Mouse (Mus musculus) B cell, adult (primary cell): Measurements from ENCODE around the gene Ranbp3l. TPM values are rescaled to one million over a fixed set of nuclear protein-coding genes. Genes with fewer than 3 reads are reported as not detected.

Experiments
- total RNA-seq: library from RNA; stranded (reverse); gene quantifications from 4 replicates; pipeline ENCODE4 v1.2.4, GENCODE M21; 2023; ENCODE audit not compliant: inconsistent age

Ranbp3l gene
- not detected in 4 replicates for total RNA-seq

DNA sequence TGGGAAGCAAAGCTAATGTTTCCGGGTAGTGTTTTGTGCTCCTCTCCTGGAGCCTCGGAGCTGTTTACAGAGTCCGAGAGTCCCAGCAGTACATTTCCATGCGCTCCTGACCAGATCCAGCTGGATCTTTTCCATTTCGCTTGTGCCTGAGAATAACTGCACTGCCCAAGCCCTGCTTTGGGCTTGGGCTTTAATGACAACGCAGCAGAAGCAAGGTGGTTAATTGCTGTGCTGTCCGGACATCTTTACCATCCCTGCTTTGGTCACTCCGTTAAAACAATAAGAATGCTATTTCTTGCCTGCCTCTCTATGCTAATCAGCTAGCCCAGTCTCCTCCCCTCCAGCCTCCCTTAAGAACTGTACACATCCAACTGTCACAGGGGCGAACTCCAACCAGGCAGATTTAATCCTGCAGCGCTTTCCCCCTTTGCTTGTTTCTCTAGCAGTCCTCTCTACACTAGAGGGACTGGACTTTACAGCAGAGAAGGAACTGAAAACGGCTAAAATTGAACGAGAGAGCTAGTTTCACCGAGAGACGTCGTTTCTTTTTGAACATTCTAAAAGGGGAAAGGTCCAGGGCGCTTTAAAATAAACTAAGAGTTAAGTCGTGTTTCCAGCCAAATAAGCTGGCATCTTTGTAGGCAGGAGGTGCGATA, at the start of gene Ranbp3l:
Ranbp3l (plus strand) TSS at position 377 of the 656 bp plus-strand sequence.

DNA sequence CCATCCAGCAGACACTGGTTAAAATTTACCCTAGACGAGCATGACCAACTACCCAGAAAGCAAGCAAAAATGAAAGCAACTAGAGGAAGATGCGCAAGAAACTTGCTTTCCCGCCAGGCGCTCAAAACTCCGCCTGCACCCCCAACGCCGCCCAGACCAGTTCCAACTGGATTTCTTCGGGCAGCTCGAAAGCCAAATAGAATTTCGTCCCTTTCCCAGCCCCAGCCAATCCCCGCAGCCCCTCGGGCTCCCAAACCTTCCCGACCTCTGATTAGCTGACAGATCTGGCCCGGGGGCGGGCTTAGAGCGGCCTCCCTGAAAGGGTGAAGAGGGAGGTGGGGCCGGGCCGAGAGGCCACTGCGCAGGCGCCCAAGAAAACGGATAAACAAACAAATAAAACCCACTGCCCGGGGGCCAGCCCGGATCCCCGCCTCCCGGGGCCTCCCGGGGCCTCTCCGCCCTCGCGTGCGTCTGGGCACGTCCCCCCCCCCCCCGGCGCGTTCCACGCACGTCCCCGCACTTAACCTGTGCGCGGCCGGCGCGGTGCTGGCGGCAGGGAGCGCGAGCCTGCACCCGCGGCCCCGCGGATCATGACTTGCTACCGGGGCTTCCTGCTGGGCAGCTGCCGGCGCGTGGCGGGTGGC, 103.3 kb downstream of the Ranbp3l start, which contains the start of gene Nadk2:
Nadk2 (plus strand) TSS at position 349 of the 644 bp plus-strand sequence.

Other genes with a start within 250 kb of the Ranbp3l start
- gene Nadk2, start 103.3 kb downstream of the Ranbp3l start, total RNA-seq = 19.7 to 31.6 TPM (median 22.5 TPM) in 4 replicates
- gene Lmbrd2, start 172.6 kb downstream of the Ranbp3l start, total RNA-seq = 10.0 to 15.2 TPM (median 12.2 TPM) in 4 replicates
- 2.4 to 2.8 TPM (median 2.7 TPM) in 4 replicates for gene Skp2, start 187.5 kb downstream of the Ranbp3l start, total RNA-seq